Mouse (Mus musculus) testis, postnatal 10 days (tissue): ENCODE measurements around the gene Acvrl1.
A peak's percentile ranks its signal among the peaks of the same experiment; 100 is the strongest.
"Not testable (repeated sequence)": the region's sequence is repeated elsewhere in the genome, so short reads cannot be mapped to it uniquely, and the experiment has no call there.

Experiments
- DNase-seq: peaks from one replicate; pipeline ENCODE4 v3.0.0; 2021; ENCODE audit warnings: low spot score

The Acvrl1 gene

DNA sequence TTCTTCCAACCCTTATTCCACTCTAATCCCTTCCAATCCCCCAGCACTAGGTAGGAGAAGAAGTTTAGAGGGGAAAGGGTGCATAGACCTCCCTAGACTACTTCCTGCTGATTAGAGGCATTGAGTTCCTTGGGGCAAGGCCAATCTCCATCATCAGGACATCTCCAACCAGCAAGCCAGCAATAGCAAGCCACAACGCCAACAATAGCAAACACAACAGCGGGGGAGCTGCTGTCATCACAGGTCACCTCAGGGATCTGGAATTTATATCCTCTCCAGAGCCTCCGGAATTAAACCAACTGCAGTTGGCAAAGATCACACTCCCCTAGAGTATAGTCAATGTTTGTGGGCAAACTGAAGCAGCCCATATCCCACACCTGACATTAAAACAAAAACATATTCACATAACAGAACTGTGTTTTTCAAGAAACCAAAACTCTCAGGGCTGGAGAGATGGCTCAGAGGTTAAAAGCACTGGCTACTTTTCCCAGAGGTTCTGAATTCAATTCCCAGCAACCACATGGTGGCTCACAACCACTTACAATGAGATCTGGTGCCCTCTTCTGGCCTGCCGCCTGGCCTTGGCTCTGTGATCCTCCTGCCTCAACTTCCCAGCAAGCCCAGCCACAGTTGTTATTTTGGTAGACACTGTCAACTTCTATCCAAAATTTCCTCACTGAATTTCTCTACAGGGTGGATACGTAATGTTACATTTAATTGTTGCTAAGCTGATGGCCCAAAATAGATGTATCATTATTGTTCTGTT, 20.2 kb upstream of the Acvrl1 start:
- no peak for DNase-seq

GRCm38 (mm10) chr15:101113176-101113575, 15.1 kb upstream of the Acvrl1 start:
- DNase-seq: no peak

- DNase-seq: not testable (repeated sequence)
Observed at GRCm38 (mm10) chr15:101113778-101114177, 14.5 kb upstream of the Acvrl1 start.

DNA sequence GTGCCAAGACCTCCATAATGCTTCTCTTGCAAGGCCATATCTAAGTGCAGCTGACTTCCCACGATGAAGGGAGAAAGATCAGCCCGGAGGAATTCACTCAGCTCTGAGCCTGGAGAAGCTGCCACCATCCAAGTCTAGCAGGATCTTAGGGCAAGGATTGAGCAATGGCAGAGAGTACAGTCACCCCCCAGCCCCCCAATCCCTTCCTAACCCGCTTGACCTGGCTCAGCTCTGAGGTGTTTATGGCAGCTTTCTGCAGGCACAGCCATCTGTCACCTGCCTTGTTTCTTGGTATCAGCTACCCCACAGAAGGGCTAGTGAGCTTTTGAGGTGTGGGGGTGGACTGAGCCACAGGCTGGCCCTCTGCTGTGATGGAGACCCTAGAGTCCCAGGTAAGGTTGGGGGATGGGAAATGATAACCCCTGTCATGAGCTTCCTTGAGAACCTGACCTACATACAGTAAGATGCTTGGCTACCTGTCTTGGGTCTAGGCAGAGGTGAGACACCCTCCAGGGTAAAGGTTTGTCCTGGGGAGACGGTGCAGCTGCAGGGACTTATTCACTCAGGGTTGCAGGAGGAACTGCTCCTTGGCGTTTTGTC, 12.7 kb upstream of the Acvrl1 start, which contains the start of gene Ankrd33:
TSS of gene Ankrd33 (plus strand) at position 245 of the 600 bp plus-strand sequence.
- DNase-seq: no peak

DNA sequence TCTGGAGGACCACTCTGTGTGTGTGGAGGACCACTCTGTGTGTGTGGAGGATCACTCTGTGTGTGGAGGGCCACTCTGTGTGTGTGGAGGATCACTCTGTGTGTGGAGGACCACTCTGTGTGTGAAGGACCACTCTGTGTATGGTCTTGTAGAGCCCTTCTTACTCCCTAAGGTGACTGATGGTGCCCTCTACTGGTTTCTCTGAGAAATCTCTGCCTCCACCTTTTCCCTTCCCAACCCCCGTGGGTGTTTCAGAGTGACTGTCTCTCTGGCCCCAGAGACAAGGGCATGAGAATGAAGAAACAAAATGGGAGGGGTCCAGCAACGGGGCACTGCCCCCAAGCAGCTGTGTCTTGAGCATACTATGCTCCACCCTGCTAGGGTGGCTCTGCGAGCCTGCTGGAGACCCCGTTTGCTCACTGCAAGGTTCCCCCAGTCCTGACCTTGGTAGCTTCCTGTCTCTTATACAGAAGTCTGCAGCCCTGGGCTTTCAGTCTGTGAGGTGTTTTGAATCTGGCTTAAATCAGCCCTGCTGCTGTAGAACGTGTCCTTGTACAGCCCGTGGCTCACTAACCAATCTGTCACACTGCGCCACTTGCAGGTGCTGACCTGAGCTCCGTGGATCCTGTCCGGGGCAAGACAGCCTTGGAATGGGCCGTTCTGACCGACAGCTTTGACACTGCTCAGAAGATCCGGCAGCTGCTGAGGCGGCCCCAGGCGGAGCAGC, 9.8 kb upstream of the Acvrl1 start:
- no peak for DNase-seq

DNA sequence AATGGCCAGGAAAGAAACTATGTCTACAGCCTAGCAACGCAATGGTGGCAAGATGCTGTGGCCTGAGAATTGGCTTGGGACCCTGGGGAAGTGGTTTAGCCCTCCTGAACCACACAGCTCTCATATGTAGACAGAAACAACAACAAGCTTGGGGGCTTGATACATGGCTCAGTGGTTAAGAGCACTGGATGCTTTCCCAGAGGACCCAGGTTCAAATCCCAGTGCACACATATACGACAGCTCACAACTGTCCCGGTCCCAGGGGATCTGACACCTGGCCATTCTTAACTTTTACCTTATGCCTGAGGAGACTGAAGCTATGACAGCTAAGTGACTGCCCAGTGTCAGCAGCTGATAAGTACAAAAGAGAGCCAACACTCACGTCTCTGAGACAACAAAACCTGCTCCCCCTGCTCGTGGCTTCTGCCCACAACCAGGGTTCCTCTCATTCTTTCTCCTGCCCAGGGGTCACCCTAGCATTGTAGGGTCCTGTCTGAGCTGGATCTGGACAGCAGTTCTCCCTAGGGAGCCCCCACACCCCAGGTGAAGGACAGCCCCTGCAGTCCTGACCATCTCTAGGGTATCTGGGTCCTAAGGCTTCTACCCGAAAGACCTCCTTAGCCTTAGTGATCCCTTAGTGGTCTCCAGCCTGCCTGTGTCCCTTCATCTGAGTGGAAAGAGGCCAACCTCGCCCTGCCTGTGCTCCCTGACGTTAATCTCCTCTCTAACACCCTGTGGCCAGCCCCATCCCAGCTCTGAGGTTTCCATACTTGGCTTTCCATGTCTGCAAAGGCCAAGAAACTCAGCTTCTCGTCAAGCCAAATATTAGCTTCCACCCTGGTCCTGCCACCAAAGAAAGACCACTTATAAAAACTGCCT, 6.7 kb upstream of the Acvrl1 start:
- DNase-seq: no peak

GRCm38 (mm10) chr15:101122290-101122589, 6.1 kb upstream of the Acvrl1 start:
- no peak for DNase-seq

GRCm38 (mm10) chr15:101123202-101123601, 5.1 kb upstream of the Acvrl1 start:
- no peak for DNase-seq

DNA sequence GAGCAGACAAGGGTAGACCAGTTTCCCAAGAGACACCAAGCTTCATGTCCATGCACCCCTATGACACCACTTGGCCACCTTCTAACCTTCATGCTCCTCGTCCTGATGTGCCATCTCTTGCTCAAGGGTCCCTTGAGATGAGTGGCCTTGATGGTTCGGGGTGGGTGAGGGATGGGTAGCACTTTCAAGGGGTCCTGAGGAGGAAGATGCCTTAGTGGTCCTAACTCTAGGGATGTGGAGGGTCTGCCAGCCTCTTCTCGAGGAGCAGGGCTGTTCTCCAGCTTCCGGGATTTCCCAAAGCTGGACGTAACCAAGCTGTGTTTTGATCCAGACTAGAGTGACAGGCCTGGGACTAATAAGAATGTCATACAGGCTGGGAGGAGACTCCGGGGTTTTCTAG, 2.8 kb upstream of the Acvrl1 start:
- DNase-seq: no peak

DNA sequence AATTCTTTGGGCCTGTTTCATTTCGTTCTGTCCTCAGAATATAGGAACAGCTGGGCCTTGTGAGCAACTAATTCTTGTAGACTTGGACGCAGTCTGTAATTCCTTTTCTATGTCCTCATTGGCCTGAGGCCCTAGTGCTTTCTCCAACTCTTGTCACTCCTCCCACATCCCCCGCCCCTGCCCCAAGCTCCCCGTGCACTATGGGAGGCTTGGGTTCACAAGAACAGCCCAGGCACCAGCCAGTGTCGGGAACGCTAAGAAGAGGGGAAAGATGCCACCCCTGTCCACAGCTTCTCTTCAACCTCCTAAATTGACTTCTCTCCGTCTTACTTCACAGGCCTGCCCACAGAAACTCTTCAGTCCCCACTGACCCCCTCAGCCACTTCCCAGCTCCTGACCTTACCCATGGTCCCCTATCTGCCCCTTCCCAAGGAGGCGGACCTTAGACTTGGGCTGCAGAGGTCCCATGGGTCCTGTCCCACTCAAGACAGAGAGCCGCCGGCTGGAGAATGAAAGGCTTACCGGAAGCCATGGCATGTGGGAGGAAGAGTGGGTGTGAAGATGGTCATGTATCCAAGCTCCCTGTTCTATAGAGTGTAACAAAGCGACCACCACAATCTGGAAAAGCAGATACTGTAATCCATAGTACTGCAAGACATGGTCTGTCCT, 1.3 kb upstream of the Acvrl1 start:
- DNase-seq: peak; percentile 72

GRCm38 (mm10) chr15:101129412-101129811, 1.1 kb downstream of the Acvrl1 start:
- no peak for DNase-seq

GRCm38 (mm10) chr15:101131498-101131897, 3.2 kb downstream of the Acvrl1 start:
- DNase-seq: no peak

GRCm38 (mm10) chr15:101132041-101132440, 3.7 kb downstream of the Acvrl1 start:
- no peak for DNase-seq

- DNase-seq: no peak
Observed at GRCm38 (mm10) chr15:101132761-101133160, 4.4 kb downstream of the Acvrl1 start.

DNA sequence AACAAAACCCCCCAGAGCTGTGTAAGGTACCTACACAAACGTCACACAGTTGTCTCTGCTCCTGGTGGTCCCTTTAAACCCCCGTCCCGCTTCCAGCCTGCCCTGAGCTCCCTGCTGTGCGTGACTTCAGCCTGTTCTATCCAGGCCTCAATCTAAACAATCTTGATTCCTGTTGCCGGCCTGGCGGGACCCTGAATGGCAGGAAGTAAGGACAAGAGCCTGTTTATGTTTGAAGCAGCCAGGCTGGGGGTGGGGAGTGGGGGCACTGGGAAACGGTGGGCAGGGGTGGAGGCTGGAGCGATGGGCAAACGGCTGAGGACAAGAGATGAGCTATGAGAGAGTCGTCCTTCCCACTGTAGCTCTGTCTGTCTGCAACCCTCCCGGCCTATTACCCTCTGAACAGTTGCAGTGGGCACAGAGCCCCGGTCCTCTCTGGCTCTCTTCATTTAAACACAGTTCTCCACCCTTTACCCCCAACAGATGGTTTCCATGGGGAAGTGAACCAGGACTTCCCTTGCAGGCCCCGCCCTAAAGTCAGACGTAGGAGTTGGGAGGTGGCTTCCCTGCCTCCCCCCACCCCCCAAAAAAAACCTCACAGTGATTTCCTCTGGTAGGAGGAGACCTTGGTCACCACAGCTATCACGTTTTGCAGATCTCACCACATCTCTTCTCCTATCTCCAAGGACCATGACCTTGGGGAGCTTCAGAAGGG, 5.8 kb downstream of the Acvrl1 start:
- no peak for DNase-seq

DNA sequence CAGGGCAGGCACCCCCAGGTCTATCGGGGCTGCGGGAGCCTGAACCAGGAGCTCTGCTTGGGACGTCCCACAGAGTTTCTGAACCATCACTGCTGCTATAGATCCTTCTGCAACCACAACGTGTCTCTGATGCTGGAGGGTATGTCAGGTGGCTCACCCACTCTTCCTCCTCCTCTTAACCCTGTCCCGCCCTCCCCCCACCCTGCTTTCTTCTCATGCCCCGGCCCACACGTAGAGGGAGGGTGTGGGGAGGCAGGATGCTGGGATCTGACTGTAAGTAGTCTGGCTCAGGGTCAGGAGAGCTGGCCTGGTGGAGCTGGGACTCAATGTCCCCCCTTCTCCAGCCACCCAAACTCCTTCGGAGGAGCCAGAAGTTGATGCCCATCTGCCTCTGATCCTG, 7.1 kb downstream of the Acvrl1 start:
- no peak for DNase-seq

DNA sequence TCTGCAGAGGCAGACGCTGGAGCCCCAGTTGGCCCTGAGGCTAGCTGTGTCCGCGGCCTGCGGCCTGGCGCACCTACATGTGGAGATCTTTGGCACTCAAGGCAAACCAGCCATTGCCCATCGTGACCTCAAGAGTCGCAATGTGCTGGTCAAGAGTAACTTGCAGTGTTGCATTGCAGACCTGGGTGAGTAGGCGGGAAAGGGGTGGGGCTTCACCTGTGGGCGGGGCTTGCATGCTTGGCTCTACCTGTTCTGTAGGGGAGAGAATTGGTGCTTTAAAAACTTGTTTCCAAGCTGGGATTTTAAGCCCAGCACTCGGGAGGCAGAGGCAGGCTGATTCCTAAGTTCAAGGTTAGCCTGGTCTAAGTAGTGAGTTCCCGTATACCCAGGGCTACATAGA, 9.1 kb downstream of the Acvrl1 start:
- peak; percentile 67 for DNase-seq

GRCm38 (mm10) chr15:101138675-101139074, 10.4 kb downstream of the Acvrl1 start:
- DNase-seq: no peak

DNA sequence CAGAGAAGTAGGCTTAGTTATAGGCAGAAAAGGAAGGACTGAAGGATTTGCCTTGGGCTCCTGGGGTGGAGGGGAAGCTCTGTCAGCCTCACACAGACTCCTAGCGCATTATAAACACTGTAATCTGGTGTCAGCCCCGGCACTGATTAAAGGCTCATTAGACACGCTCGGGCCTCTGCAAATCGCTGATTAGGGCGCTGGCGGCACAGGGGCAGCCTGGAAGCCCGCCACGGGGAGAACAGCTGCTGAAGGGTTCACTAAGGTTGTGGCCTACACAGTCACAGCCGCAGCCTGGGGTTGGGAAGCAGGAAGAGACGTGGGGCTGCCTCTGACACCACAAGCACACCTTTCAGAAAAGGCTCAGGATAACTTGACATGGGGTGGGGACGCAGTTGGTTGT, 11.6 kb downstream of the Acvrl1 start:
- peak; percentile 65 for DNase-seq

DNA sequence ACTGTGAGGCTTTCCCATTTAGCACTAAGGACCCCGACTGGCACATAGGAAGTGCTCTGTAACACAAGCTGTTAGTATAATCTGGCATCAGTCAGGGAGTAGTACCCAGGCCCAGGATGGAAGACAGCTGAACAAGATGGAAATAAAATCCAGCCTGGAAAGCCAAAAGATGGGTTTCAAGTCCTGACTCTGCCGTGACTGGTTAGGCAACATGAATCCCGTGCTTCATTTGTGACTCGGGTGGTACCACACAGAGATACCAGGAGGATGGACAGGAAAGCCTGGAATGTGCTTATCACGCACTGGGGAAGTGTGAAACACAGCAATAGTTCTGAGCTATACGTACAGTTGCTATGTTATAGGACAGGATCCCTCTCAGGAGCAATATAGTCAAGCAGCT, 12.3 kb downstream of the Acvrl1 start:
- DNase-seq: no peak

DNA sequence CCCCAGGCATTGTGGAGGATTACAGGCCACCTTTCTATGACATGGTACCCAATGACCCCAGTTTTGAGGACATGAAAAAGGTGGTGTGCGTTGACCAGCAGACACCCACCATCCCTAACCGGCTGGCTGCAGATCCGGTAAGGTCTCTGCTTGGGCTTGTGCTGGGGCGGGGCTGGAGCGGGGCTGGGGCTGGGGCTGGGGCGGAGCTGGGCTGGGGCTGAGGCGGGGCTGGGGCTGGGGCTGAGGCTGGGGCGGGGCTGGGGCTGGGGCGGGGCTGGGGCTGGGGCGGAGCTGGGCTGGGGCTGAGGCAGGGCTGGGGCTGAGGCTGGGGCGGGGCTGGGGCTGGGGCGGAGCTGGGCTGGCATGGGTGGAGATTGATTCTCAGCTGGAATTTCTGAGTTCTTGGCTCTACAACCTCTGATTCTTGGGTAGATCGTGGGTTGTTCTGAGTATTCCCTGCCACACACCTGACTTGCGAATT, 12.8 kb downstream of the Acvrl1 start:
- DNase-seq: peak; percentile 67
